ENCODE assay signal across 21 mouse cellular contexts in the genomic region with DNA sequence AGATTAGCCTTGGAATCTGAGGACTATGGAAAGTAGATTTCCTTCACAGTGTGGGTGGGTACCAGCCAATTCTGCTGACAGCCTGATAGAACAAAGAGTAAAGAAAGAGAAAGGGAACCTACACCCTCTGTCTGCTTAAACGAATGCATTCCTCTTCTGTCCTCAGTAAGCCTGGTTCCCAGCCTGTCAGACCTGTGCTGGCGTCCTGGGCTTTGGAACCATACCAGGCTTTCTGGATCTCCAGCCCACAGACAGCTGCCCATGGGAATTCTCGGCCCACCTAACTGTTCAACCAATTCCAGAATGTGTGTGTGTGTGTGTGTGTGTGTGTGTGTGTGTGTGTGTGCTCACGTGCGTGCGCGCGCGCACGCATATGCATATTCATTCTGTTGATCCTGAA. TPM values are rescaled to one million over a fixed set of nuclear protein-coding genes. Genes with fewer than 3 reads are reported as not detected.
DNase-seq lines count a peak whose midpoint lies in the region; ATAC-seq lines count a peak whose summit lies in the region.
"Had no signal": no experiment of that assay in that cellular context is flagged by ENCODE, and none has a peak within 500 bp of the region (broad histone marks: within the 10 kb centered on the region; RNA-seq: fewer than 3 reads in every experiment).

No protein-coding gene starts in this region.

- peak; percentile 76 for ATAC-seq in frontal cortex, adult (ENCODE audit: low TSS enrichment)
- ATAC-seq in monocyte, adult 5-6 weeks (replicated peaks; ENCODE audit: insufficient number of reproducible peaks, low FRiP score, low TSS enrichment, poor library complexity, severe bottlenecking): no peak
- ATAC-seq: forebrain, embryonic 15.5 days; hindbrain, postnatal 0 days; intestine, postnatal 0 days; midbrain, embryonic 13.5 days had no signal

- intact Hi-C loops in left cerebral cortex, postnatal 10 days (cut with DNase I): no loop called here

- no peak for DNase-seq in frontal cortex, postnatal 14 days (ENCODE audit: low spot score in 2 of 2)
- DNase-seq in left cerebral cortex, adult 18-20 months (ENCODE audit: low spot score in 2 of 2): peak; percentile 38 to 41
- no peak for DNase-seq in left cerebral cortex, postnatal 10 days (ENCODE audit: extremely low spot score in 1 of 2, low spot score in 2 of 2)
- DNase-seq in induced T-regulatory cell, adult 2 months (ENCODE audit: low read depth): peak; percentile 46
- DNase-seq in layer of hippocampus, postnatal 36 days: peak; percentile 21 to 24
- no peak for DNase-seq in adrenal gland, postnatal 4 days (ENCODE audit: low spot score in 2 of 2)
- DNase-seq: adrenal gland, postnatal 10 days; cerebellum, adult 9-11 months; gastrocnemius, adult 2 months; kidney, postnatal 36 days; lung, postnatal 36 days; thymus, postnatal 36 days had no signal

RNA-seq across cellular contexts. Expression of a gene that starts 21.3 kb away (rescaled TPM):
- total RNA-seq in left cerebral cortex, adult 18-20 months (2021): not detected
- not detected for total RNA-seq in left cerebral cortex, postnatal 10 days (2021)
- total RNA-seq in layer of hippocampus, postnatal 36 days (2021): not detected
- total RNA-seq in monocyte, adult 5-6 weeks (2017): 0.49 to 1.5 TPM in 2 of 3 replicates, not detected in the other
- total RNA-seq in adrenal gland, postnatal 4 days (2021): not detected
- total RNA-seq: adrenal gland, postnatal 10 days; common myeloid progenitor, adult 5-6 weeks; gastrocnemius, adult 2 months; gastrocnemius, postnatal 4 days; hindbrain, postnatal 0 days; left cerebral cortex, postnatal 14 days had no signal

RNA-seq across cellular contexts. Expression of a gene that starts 58.4 kb away (rescaled TPM):
- not detected for total RNA-seq in left cerebral cortex, adult 18-20 months (2021)
- not detected for total RNA-seq in left cerebral cortex, postnatal 10 days (2021)
- total RNA-seq in layer of hippocampus, postnatal 36 days (2021): not detected
- 1.1 TPM in 1 of 3 replicates, not detected in the others for total RNA-seq in monocyte, adult 5-6 weeks (2017)
- not detected for total RNA-seq in adrenal gland, postnatal 4 days (2021)
- total RNA-seq: adrenal gland, postnatal 10 days; common myeloid progenitor, adult 5-6 weeks; gastrocnemius, adult 2 months; gastrocnemius, postnatal 4 days; left cerebral cortex, postnatal 14 days had no signal

Comparison
In these comparisons a context has a peak if more than half of its experiments do, and no peak if none do; other contexts are left out.
1. DNase-seq: peak in left cerebral cortex, adult 18-20 months (2 of 2), induced T-regulatory cell, adult 2 months (single experiment) and layer of hippocampus, postnatal 36 days (2 of 2); none in frontal cortex, postnatal 14 days (0 of 2), left cerebral cortex, postnatal 10 days (0 of 2) and adrenal gland, postnatal 4 days (0 of 2).